Mouse (Mus musculus) CH12.LX (cell line): ENCODE results near the gene Rab8a.

Experiments used
- CHD1 ChIP-seq: IDR thresholded peaks from 2 replicates; pipeline ENCODE4 v1.6.1; 2012; ENCODE audit warnings: low read depth, low read length, improper control_type of control experiment, inconsistent platforms
- CTCF ChIP-seq, 2 experiments: IDR thresholded peaks in 1 of 2; conservative IDR thresholded peaks in 1 of 2; 2 replicates each; pipeline ENCODE4 v1.5.1; 2011 to 2012; ENCODE audit warnings: low read depth in 2 of 2, low read length in 2 of 2, improper control_type of control experiment in 1 of 2, inconsistent platforms in 1 of 2, mild to moderate bottlenecking in 1 of 2, moderate library complexity in 1 of 2
- E2F4 ChIP-seq: IDR thresholded peaks from 2 replicates; pipeline ENCODE4 v1.6.1; 2011; ENCODE audit warnings: low read depth, low read length, improper control_type of control experiment; ENCODE audit not compliant: insufficient replicate concordance
- EP300 ChIP-seq: IDR thresholded peaks from 2 replicates; pipeline ENCODE4 v1.6.1; 2011; ENCODE audit warnings: low read length, improper control_type of control experiment
- MAFK ChIP-seq: IDR thresholded peaks from 2 replicates; pipeline ENCODE4 v1.6.1; 2011; ENCODE audit warnings: low read length, improper control_type of control experiment; ENCODE audit not compliant: insufficient replicate concordance
- MEF2A ChIP-seq: IDR thresholded peaks from 2 replicates; pipeline ENCODE4 v1.6.1; 2014; ENCODE audit warnings: low read depth, mild to moderate bottlenecking, inconsistent platforms, low read length, improper control_type of control experiment, borderline replicate concordance
- MXI1 ChIP-seq: IDR thresholded peaks from 2 replicates; pipeline ENCODE4 v1.6.1; 2011; ENCODE audit warnings: mild to moderate bottlenecking, low read depth, low read length, improper control_type of control experiment
- NRF1 ChIP-seq: IDR thresholded peaks from 2 replicates; pipeline ENCODE4 v1.6.1; 2014; ENCODE audit warnings: low read depth, mild to moderate bottlenecking, inconsistent platforms, low read length, improper control_type of control experiment, moderate library complexity
- POLR2A ChIP-seq: IDR thresholded peaks from 2 replicates; pipeline ENCODE4 v1.6.1; 2011; ENCODE audit warnings: low read depth, mild to moderate bottlenecking, improper control_type of control experiment, low read length
- RCOR1 ChIP-seq: conservative IDR thresholded peaks from 2 replicates; pipeline ENCODE4 v1.6.1; 2012; ENCODE audit warnings: low read depth, mild to moderate bottlenecking, inconsistent platforms, low read length, improper control_type of control experiment
- USF2 ChIP-seq: conservative IDR thresholded peaks from 2 replicates; pipeline ENCODE4 v1.6.1; 2011; ENCODE audit warnings: low read depth, low read length, improper control_type of control experiment
- ZC3H11A ChIP-seq: IDR thresholded peaks from 2 replicates; pipeline ENCODE4 v1.6.1; 2012; ENCODE audit warnings: low read depth, mild to moderate bottlenecking, inconsistent platforms, low read length, improper control_type of control experiment
- ZKSCAN1 ChIP-seq: IDR thresholded peaks from 2 replicates; pipeline ENCODE4 v1.6.1; 2012; ENCODE audit warnings: low read depth, inconsistent platforms, low read length, improper control_type of control experiment, borderline replicate concordance
- ZNF384 ChIP-seq: IDR thresholded peaks from 2 replicates; pipeline ENCODE4 v1.6.1; 2012; ENCODE audit warnings: low read depth, low read length, improper control_type of control experiment, inconsistent platforms

- TF ChIP-seq NRF1: no peak
- no peak for TF ChIP-seq ZKSCAN1
- peak in 1 of 2 experiments; percentile 56; a peak in 2 of 4 replicates for TF ChIP-seq CTCF (conservative IDR thresholded peaks at IDR 0.05 in 1 of 2, IDR thresholded peaks at IDR 0.05 in 1 of 2; ENCODE audit: low read depth in 2 of 2, low read length in 2 of 2)
- no peak for TF ChIP-seq POLR2A
- no peak for TF ChIP-seq ZC3H11A
- no peak for TF ChIP-seq USF2
- TF ChIP-seq ZNF384: no peak
- no peak for TF ChIP-seq EP300
- no peak for TF ChIP-seq CHD1
- no peak for TF ChIP-seq RCOR1
- no peak for TF ChIP-seq MAFK
- TF ChIP-seq E2F4: no peak
- TF ChIP-seq MEF2A: no peak
- no peak for TF ChIP-seq MXI1
Measured at GRCm38 (mm10) chr8:72118616-72119015, 42.4 kb upstream of the Rab8a start.
